Mouse (Mus musculus): ENCODE measurements around the gene Snx1. TPM values are rescaled to one million over a fixed set of nuclear protein-coding genes. Genes with fewer than 3 reads are reported as not detected.

Snx1 gene
- polyA plus RNA-seq, 1 experiment, result 105 TPM

DNA sequence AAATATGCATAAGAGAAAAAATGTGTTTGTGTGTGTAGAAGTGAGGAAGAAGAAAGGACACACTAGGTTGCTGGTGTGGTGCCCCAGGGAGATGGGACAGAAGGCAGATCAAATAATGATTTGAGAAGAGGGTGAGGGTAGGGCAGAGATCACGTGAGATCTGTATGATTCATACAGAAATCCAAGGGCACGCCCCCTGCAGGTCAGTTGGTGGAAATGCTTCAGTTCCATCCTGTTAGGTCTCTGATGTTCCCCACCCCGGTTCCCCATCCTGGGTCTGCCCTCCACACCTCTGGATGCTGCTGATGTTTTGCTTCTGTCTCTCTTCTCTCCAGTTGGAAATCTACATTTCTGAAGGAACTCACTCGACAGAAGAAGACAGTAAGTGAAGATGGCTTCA lies 9.6 kb upstream of the Snx1 start:
- no peaks in the 10 kb centered on the region for H3K9me3 ChIP-seq
- H3K4me3 ChIP-seq (replicated peaks), result no peak overlapping the region
- peaks cover 92% of the 10 kb centered on the region for H3K36me3 ChIP-seq (replicated peaks; ENCODE audit: low read length)
- H3K4me1 ChIP-seq, result peaks cover 22% of the 10 kb centered on the region
- H3K27me3 ChIP-seq (replicated peaks), result no peaks in the 10 kb centered on the region
- TF ChIP-seq FLI1 (IDR thresholded peaks at IDR 0.05; ENCODE audit: low read length), result no peak
- no peak for TF ChIP-seq GATA1 (IDR thresholded peaks at IDR 0.05; ENCODE audit: borderline replicate concordance, low read length)

DNA sequence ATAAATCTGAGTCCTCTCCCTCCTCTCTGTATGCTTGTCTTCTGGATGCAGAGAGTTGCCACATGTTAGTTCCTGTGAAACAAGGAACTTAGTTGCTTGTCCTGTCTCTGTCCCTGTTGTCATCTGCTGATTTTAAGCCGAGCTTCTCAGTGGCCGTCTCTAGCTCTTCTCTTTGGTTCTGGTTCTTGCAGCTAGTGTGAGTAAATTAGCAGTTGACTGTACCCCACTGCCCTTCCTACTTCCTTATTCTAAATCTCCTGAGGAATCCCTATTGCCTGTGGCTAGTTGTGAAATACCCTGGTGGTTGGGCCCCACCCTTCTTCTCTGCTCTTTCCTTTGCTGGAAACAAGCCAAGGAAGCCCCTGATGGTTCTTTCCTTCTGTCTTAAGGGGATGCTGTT lies 5.1 kb upstream of the Snx1 start:
- Histone ChIP-seq H3K4me1 (peaks cover 53% of the 10 kb centered on the region), H3K36me3 (replicated peaks; ENCODE audit: low read length) (peaks cover 79% of the 10 kb centered on the region)

GRCm38 (mm10) chr9:66127884-66128283 lies 1.5 kb upstream of the Snx1 start:
- Histone ChIP-seq H3K4me3 (replicated peaks) (peak overlapping the region; percentile 95), H3K4me1 (peaks cover 68% of the 10 kb centered on the region)

More for the DNA sequence above, 5.1 kb upstream of the Snx1 start:
- TF ChIP-seq GATA1 (IDR thresholded peaks at IDR 0.05; ENCODE audit: borderline replicate concordance, low read length) (no peak), FLI1 (IDR thresholded peaks at IDR 0.05; ENCODE audit: low read length) (no peak)
- no peaks in the 10 kb centered on the region for H3K27me3 ChIP-seq (replicated peaks)
- no peak overlapping the region for H3K4me3 ChIP-seq (replicated peaks)
- no peaks in the 10 kb centered on the region for H3K9me3 ChIP-seq

DNA sequence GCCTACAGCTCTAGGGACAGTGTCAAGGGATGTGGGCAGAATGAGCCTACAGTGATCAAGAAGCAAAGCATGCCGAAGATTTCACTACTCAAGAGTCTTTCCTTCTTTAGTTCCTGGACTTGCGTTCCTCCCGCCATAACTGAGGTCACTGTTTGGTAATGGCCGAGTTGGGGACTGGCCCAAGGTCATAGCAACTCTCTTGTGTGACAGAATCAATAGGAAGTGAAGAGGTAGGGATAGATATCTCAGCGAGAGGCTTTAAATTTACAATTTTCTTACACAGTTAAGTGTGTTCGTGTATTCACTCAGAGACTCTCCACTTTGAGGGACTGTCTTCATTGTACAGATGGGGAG lies 783 bp upstream of the Snx1 start:
- no peak for TF ChIP-seq GATA1 (IDR thresholded peaks at IDR 0.05; ENCODE audit: borderline replicate concordance, low read length)
- no peak for TF ChIP-seq FLI1 (IDR thresholded peaks at IDR 0.05; ENCODE audit: low read length)
- Histone ChIP-seq H3K4me3 (replicated peaks) (peak overlapping the region; percentile 95), H3K4me1 (peaks cover 68% of the 10 kb centered on the region), H3K9me3 (no peaks in the 10 kb centered on the region), H3K27me3 (replicated peaks) (no peaks in the 10 kb centered on the region), H3K36me3 (replicated peaks; ENCODE audit: low read length) (peaks cover 42% of the 10 kb centered on the region)

More at GRCm38 (mm10) chr9:66127884-66128283, 1.5 kb upstream of the Snx1 start:
- no peaks in the 10 kb centered on the region for H3K27me3 ChIP-seq (replicated peaks)
- peaks cover 44% of the 10 kb centered on the region for H3K36me3 ChIP-seq (replicated peaks; ENCODE audit: low read length)
- H3K9me3 ChIP-seq, result no peaks in the 10 kb centered on the region
- TF ChIP-seq FLI1 (IDR thresholded peaks at IDR 0.05; ENCODE audit: low read length) (no peak), GATA1 (IDR thresholded peaks at IDR 0.05; ENCODE audit: borderline replicate concordance, low read length) (no peak)

GRCm38 (mm10) chr9:66125543-66126455 lies 588 bp downstream of the Snx1 start:
- H3K36me3 ChIP-seq (replicated peaks; ENCODE audit: low read length), result peaks cover 40% of the 10 kb centered on the region
- H3K4me3 ChIP-seq (replicated peaks), result peak overlapping the region; percentile 95
- no peaks in the 10 kb centered on the region for H3K9me3 ChIP-seq
- peak; percentile 34; the same call in 1 of the 2 replicates for TF ChIP-seq FLI1 (IDR thresholded peaks at IDR 0.05; ENCODE audit: low read length)
- no peak for TF ChIP-seq GATA1 (IDR thresholded peaks at IDR 0.05; ENCODE audit: borderline replicate concordance, low read length)
- peaks cover 70% of the 10 kb centered on the region for H3K4me1 ChIP-seq
- H3K27me3 ChIP-seq (replicated peaks), result no peaks in the 10 kb centered on the region

DNA sequence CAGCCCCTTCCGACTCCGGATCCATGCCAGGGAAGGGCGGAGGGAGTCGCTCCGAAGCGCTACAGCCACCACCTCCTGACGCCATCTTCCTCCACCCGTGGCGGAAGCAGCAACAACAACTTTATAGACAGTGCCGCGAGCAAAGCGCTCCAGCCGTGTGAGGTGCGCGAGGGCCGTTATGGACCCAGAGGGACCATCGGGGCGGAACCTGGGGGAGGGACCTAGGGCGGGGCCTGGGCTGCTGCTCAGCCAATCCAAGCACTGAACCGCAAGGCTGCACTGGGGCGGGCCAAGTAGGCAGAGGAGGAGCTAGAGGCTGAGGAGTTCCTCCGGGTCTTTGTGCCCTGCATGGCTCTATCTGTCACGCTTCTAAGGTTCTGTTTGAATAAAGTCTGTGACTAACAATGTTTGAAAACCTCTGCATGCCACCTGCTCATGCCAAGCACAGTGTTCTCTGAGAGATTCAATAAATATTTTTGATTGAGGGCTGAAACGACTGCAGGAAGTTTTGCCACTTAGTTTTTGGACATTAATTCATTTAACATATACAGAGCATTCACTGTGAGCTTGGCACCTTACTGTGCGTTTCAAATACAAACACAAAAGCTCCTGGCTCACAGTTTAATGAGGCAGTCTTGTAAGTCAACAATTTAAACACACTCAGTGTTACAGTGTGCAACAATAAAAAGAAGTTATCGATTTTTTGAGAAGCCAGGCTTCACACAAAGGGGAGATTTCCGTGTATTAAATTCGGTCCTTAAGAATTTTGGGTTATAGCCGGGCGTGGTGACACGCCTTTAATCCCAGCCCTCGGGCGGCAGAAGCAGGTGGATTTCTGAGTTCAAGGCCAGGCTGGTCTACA lies 1.5 kb downstream of the Snx1 start:
- H3K4me1 ChIP-seq, result peaks cover 75% of the 10 kb centered on the region
- H3K36me3 ChIP-seq (replicated peaks; ENCODE audit: low read length), result peaks cover 36% of the 10 kb centered on the region
- H3K27me3 ChIP-seq (replicated peaks), result no peaks in the 10 kb centered on the region
- peak overlapping the region; percentile 92 for H3K4me3 ChIP-seq (replicated peaks)
- TF ChIP-seq FLI1 (IDR thresholded peaks at IDR 0.05; ENCODE audit: low read length) (0 out of 2 replicates have a peak, but pooled peaks have one; percentile 54), GATA1 (IDR thresholded peaks at IDR 0.05; ENCODE audit: borderline replicate concordance, low read length) (no peak)
- H3K9me3 ChIP-seq, result no peaks in the 10 kb centered on the region

DNA sequence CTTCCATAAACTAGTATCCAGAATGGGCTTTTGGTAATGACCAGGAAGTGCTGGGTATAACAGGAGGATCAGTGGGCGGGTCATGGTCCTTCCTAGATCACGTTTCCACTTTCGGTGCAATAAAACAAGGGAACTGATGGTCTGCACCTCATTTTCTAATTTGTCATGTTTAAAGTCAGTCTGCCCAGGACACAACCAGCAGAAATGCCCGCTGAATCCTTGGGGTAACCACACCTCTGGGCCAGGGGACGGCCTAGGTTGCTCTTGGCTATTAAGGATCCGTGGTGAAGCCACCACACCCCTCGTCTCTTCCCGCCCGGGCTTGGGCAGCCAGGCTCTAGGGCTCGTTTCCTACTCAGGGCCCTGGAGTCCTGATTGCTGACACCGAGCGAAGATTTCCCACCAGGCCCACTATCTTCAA lies 2.3 kb downstream of the Snx1 start:
- Histone ChIP-seq H3K36me3 (replicated peaks; ENCODE audit: low read length) (peaks cover 32% of the 10 kb centered on the region), H3K4me1 (peaks cover 72% of the 10 kb centered on the region), H3K9me3 (no peaks in the 10 kb centered on the region), H3K4me3 (replicated peaks) (peak overlapping the region; percentile 92), H3K27me3 (replicated peaks) (no peaks in the 10 kb centered on the region)
- TF ChIP-seq FLI1 (IDR thresholded peaks at IDR 0.05; ENCODE audit: low read length), result no peak
- TF ChIP-seq GATA1 (IDR thresholded peaks at IDR 0.05; ENCODE audit: borderline replicate concordance, low read length), result no peak

DNA sequence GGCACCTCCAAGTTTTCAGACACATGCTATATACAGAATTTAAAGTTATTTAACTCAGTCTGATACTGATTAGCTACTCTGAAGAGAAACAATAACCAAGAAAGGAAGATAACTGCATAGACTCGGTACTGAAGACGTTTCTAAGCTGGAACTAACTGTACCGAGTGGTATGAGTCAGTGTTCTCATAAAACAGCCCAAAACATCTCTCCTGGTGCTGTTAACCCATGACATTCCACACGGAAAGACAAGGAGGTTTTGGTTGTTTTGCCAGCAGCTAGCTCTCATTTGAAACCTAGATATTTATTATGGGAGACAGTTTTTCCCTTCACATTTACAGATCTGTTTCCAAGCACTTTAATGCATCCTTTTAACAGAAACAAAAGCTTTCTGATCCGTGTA lies 2.7 kb downstream of the Snx1 start:
- H3K27me3 ChIP-seq (replicated peaks), result no peaks in the 10 kb centered on the region
- H3K4me1 ChIP-seq, result peaks cover 71% of the 10 kb centered on the region
- TF ChIP-seq GATA1 (IDR thresholded peaks at IDR 0.05; ENCODE audit: borderline replicate concordance, low read length), result no peak
- TF ChIP-seq FLI1 (IDR thresholded peaks at IDR 0.05; ENCODE audit: low read length), result no peak
- H3K4me3 ChIP-seq (replicated peaks), result peak overlapping the region; percentile 92
- H3K9me3 ChIP-seq, result no peaks in the 10 kb centered on the region
- peaks cover 32% of the 10 kb centered on the region for H3K36me3 ChIP-seq (replicated peaks; ENCODE audit: low read length)

- Histone ChIP-seq H3K4me1 (peaks cover 70% of the 10 kb centered on the region), H3K9me3 (no peaks in the 10 kb centered on the region), H3K36me3 (replicated peaks; ENCODE audit: low read length) (peaks cover 37% of the 10 kb centered on the region), H3K4me3 (replicated peaks) (no peak overlapping the region), H3K27me3 (replicated peaks) (no peaks in the 10 kb centered on the region)
- TF ChIP-seq GATA1 (IDR thresholded peaks at IDR 0.05; ENCODE audit: borderline replicate concordance, low read length) (no peak), FLI1 (IDR thresholded peaks at IDR 0.05; ENCODE audit: low read length) (no peak)
Measured at GRCm38 (mm10) chr9:66121421-66121820, 5.0 kb downstream of the Snx1 start.

All from megakaryocyte, embryonic 14.5 days (primary cell).